Mouse (Mus musculus) layer of hippocampus, postnatal 36 days (tissue): ENCODE results near the gene Clpp. TPM values are rescaled to one million over a fixed set of nuclear protein-coding genes. Genes with fewer than 3 reads are reported as not detected.
A peak's percentile ranks its signal among the peaks of the same experiment; 100 is the strongest.

Experiments used
- DNase-seq, 2 experiments: peaks; one replicate each; pipeline ENCODE4 v3.0.0; 2022
- total RNA-seq, 2 experiments: library from RNA; stranded (reverse); gene quantifications; 2 replicates each; pipeline ENCODE4 v1.2.3; 2021

The Clpp gene
- 10 to 100 TPM; 67.4 to 70.4 TPM for total RNA-seq

- peak; percentile 94 for DNase-seq
These were observed at the start of gene Clpp for GRCm38 (mm10) chr17:56990115-56990746. TSS of gene Clpp (plus strand) at chr17:56990305.

- peak in 1 of 2 experiments; percentile 22 for DNase-seq
These were observed 39.2 kb upstream of the Clpp start for GRCm38 (mm10) chr17:56950915-56951314.

- DNase-seq = no peak
These were observed 37.5 kb upstream of the Clpp start for GRCm38 (mm10) chr17:56952639-56953038.

- no peak for DNase-seq
These were observed 35.2 kb upstream of the Clpp start for GRCm38 (mm10) chr17:56954871-56955270.

GRCm38 (mm10) chr17:56957763-56958429 lies 32.2 kb upstream of the Clpp start:
- DNase-seq = no peak

- no peak for DNase-seq
These were observed 31.4 kb upstream of the Clpp start for GRCm38 (mm10) chr17:56958667-56959066.

- DNase-seq = no peak
These were observed 28.2 kb upstream of the Clpp start for GRCm38 (mm10) chr17:56961880-56962279.

GRCm38 (mm10) chr17:56962642-56963405 lies 27.3 kb upstream of the Clpp start:
- DNase-seq = no peak

GRCm38 (mm10) chr17:56963646-56964045 lies 26.5 kb upstream of the Clpp start:
- DNase-seq = no peak

- DNase-seq = no peak
These were observed 20.8 kb upstream of the Clpp start for GRCm38 (mm10) chr17:56969321-56969720.

- no peak for DNase-seq
These were observed 20.0 kb upstream of the Clpp start for GRCm38 (mm10) chr17:56970081-56970480.

- no peak for DNase-seq
These were observed 16.0 kb upstream of the Clpp start for GRCm38 (mm10) chr17:56973956-56974707.

GRCm38 (mm10) chr17:56974708-56975240 lies 15.3 kb upstream of the Clpp start:
- DNase-seq = no peak

- DNase-seq = no peak
These were observed 14.7 kb upstream of the Clpp start for GRCm38 (mm10) chr17:56975391-56975790.

GRCm38 (mm10) chr17:56976531-56977390 lies 13.3 kb upstream of the Clpp start:
- DNase-seq = no peak

GRCm38 (mm10) chr17:56979524-56979923 lies 10.6 kb upstream of the Clpp start:
- no peak for DNase-seq

GRCm38 (mm10) chr17:56981049-56981448 lies 9.1 kb upstream of the Clpp start:
- no peak for DNase-seq

GRCm38 (mm10) chr17:56982013-56982412 lies 8.1 kb upstream of the Clpp start, which contains the start of gene Acer1:
TSS of gene Acer1 (minus strand) at chr17:56982126.
- DNase-seq = no peak

- no peak for DNase-seq
These were observed 5.2 kb upstream of the Clpp start for GRCm38 (mm10) chr17:56984886-56985285.

GRCm38 (mm10) chr17:56985656-56986055 lies 4.4 kb upstream of the Clpp start:
- DNase-seq = no peak

- no peak for DNase-seq
These were observed 3.9 kb upstream of the Clpp start for GRCm38 (mm10) chr17:56986105-56986805.
